Mouse (Mus musculus) MEL (cell line): ENCODE measurements around the gene Gfy. TPM values are rescaled to one million over a fixed set of nuclear protein-coding genes. Genes with fewer than 3 reads are reported as not detected.

Source experiments
- DNase-seq: peaks from one replicate; pipeline ENCODE4 v3.0.0; 2011; ENCODE audit warnings: low read depth, low spot score
- H3K27ac ChIP-seq: 2 replicates; pipeline ENCODE4 v1.5.1; 2012; ENCODE audit warnings: low read depth, mild to moderate bottlenecking, control low read depth, low read length, moderate library complexity; ENCODE audit not compliant: control insufficient read depth
- H3K27me3 ChIP-seq, 2 experiments: fragments of 150-350 bp in 1 of 2; sonication (generic) in 1 of 2; 2 replicates each; pipeline ENCODE4 v1.6.1; 2012; ENCODE audit warnings: low read length in 2 of 2, mild to moderate bottlenecking in 2 of 2, improper control_type of control experiment in 1 of 2, moderate library complexity in 1 of 2; ENCODE audit not compliant: insufficient read depth in 2 of 2, control insufficient read depth in 1 of 2
- H3K36me3 ChIP-seq, 2 experiments: 2 replicates each; pipeline ENCODE4 v1.6.1; 2012 to 2014; ENCODE audit warnings: low read length in 2 of 2, improper control_type of control experiment in 1 of 2, inconsistent platforms in 1 of 2, mild to moderate bottlenecking in 1 of 2; ENCODE audit not compliant: insufficient read depth in 2 of 2, control insufficient read depth in 1 of 2
- H3K4me1 ChIP-seq, 2 experiments: fragments of 150-350 bp in 1 of 2; sonication (generic) in 1 of 2; 2 replicates each; pipeline ENCODE4 v1.6.1; 2012; ENCODE audit warnings: low read length in 2 of 2, improper control_type of control experiment in 1 of 2, mild to moderate bottlenecking in 1 of 2; ENCODE audit not compliant: insufficient read depth in 2 of 2, control insufficient read depth in 1 of 2
- H3K4me3 ChIP-seq, 2 experiments: fragments of 150-350 bp in 1 of 2; sonication (generic) in 1 of 2; 2 replicates each; pipeline ENCODE4 v1.5.1; 2012; ENCODE audit warnings: low read depth in 2 of 2, low read length in 2 of 2, mild to moderate bottlenecking in 2 of 2, moderate library complexity in 2 of 2, control low read depth in 1 of 2, improper control_type of control experiment in 1 of 2; ENCODE audit not compliant: control insufficient read depth in 1 of 2, insufficient read depth in 1 of 2
- H3K79me2 ChIP-seq: 2 replicates; pipeline ENCODE4 v1.6.1; 2012; ENCODE audit warnings: mild to moderate bottlenecking, low read length, moderate library complexity; ENCODE audit not compliant: control insufficient read depth, poor library complexity, insufficient read depth
- H3K9ac ChIP-seq: 2 replicates; pipeline ENCODE4 v1.6.1; 2012; ENCODE audit warnings: low read depth, mild to moderate bottlenecking, control low read depth, low read length, moderate library complexity; ENCODE audit not compliant: control insufficient read depth, poor library complexity, severe bottlenecking
- H3K9me3 ChIP-seq: fragments of 150-350 bp; sonication (generic); replicated peaks from 2 replicates; pipeline ENCODE4 v1.6.1; 2012; ENCODE audit warnings: mild to moderate bottlenecking, low read length, improper control_type of control experiment, moderate library complexity; ENCODE audit not compliant: insufficient read depth
- CHD1 ChIP-seq: IDR thresholded peaks from 2 replicates; pipeline ENCODE4 v1.6.1; 2012; ENCODE audit warnings: low read depth, mild to moderate bottlenecking, inconsistent platforms, low read length, improper control_type of control experiment
- CHD2 ChIP-seq: IDR thresholded peaks from 2 replicates; pipeline ENCODE4 v1.6.1; 2011; ENCODE audit warnings: low read length, improper control_type of control experiment
- CTCF ChIP-seq, 3 experiments: IDR thresholded peaks in 2 of 3; conservative IDR thresholded peaks in 1 of 3; 2 replicates each; pipeline ENCODE4 v1.5.1; 2011 to 2012; ENCODE audit warnings: low read length in 3 of 3, low read depth in 2 of 3, mild to moderate bottlenecking in 2 of 3, improper control_type of control experiment in 1 of 3, inconsistent platforms in 1 of 3, mixed read lengths in 1 of 3, moderate library complexity in 1 of 3; ENCODE audit not compliant: control insufficient read depth in 1 of 3, insufficient read depth in 1 of 3, poor library complexity in 1 of 3, severe bottlenecking in 1 of 3
- E2F4 ChIP-seq: IDR thresholded peaks from 2 replicates; pipeline ENCODE4 v1.6.1; 2011; ENCODE audit warnings: low read depth, low read length, improper control_type of control experiment, borderline replicate concordance
- ELF1 ChIP-seq: IDR thresholded peaks from 2 replicates; pipeline ENCODE4 v1.6.1; 2014; ENCODE audit warnings: low read depth, mild to moderate bottlenecking, inconsistent platforms, low read length, improper control_type of control experiment, moderate library complexity
- EP300 ChIP-seq, 2 experiments: IDR thresholded peaks; 2 replicates each; pipeline ENCODE4 v1.6.1; 2011; ENCODE audit warnings: improper control_type of control experiment in 2 of 2, low read length in 2 of 2, low read depth in 1 of 2, mild to moderate bottlenecking in 1 of 2
- ETS1 ChIP-seq: IDR thresholded peaks from 2 replicates; pipeline ENCODE4 v1.6.1; 2012; ENCODE audit warnings: low read depth, mild to moderate bottlenecking, inconsistent platforms, low read length, improper control_type of control experiment, moderate library complexity
- GABPA ChIP-seq: IDR thresholded peaks from 2 replicates; pipeline ENCODE4 v1.6.1; 2012; ENCODE audit warnings: low read depth, mild to moderate bottlenecking, inconsistent platforms, low read length, improper control_type of control experiment, moderate library complexity
- GATA1 ChIP-seq: IDR thresholded peaks from 2 replicates; pipeline ENCODE4 v1.6.1; 2011; ENCODE audit warnings: low read depth, low read length, improper control_type of control experiment
- HCFC1 ChIP-seq: IDR thresholded peaks from 2 replicates; pipeline ENCODE4 v1.6.1; 2012; ENCODE audit warnings: low read depth, mild to moderate bottlenecking, inconsistent platforms, low read length, improper control_type of control experiment, moderate library complexity
- KAT2A ChIP-seq: conservative IDR thresholded peaks from 2 replicates; pipeline ENCODE4 v1.6.1; 2012; ENCODE audit warnings: low read depth, low read length, improper control_type of control experiment, inconsistent platforms
- MAFK ChIP-seq: IDR thresholded peaks from 2 replicates; pipeline ENCODE4 v1.6.1; 2011; ENCODE audit warnings: low read depth, mild to moderate bottlenecking, low read length, improper control_type of control experiment, borderline replicate concordance
- MAX ChIP-seq: IDR thresholded peaks from 2 replicates; pipeline ENCODE4 v1.6.1; 2011; ENCODE audit warnings: low read length, improper control_type of control experiment
- MXI1 ChIP-seq: IDR thresholded peaks from 2 replicates; pipeline ENCODE4 v1.6.1; 2011; ENCODE audit warnings: mild to moderate bottlenecking, low read depth, low read length, improper control_type of control experiment
- MYB ChIP-seq: IDR thresholded peaks from 2 replicates; pipeline ENCODE4 v1.6.1; 2011; ENCODE audit warnings: mild to moderate bottlenecking, low read depth, low read length, improper control_type of control experiment
- NELFE ChIP-seq: IDR thresholded peaks from 2 replicates; pipeline ENCODE4 v1.6.1; 2011; ENCODE audit warnings: low read depth, low read length, improper control_type of control experiment
- NRF1 ChIP-seq: IDR thresholded peaks from 2 replicates; pipeline ENCODE4 v1.6.1; 2014; ENCODE audit warnings: low read depth, mild to moderate bottlenecking, inconsistent platforms, low read length, improper control_type of control experiment, moderate library complexity; ENCODE audit not compliant: poor library complexity, insufficient read depth, severe bottlenecking
- POLR2A ChIP-seq, 2 experiments: IDR thresholded peaks; 2 replicates each; pipeline ENCODE4 v1.6.1; 2011 to 2012; ENCODE audit warnings: low read length in 2 of 2, mild to moderate bottlenecking in 2 of 2, control low read depth in 1 of 2, improper control_type of control experiment in 1 of 2, low read depth in 1 of 2, moderate library complexity in 1 of 2; ENCODE audit not compliant: control insufficient read depth in 1 of 2, insufficient read depth in 1 of 2, poor library complexity in 1 of 2
- POLR2AphosphoS2 ChIP-seq: IDR thresholded peaks from 2 replicates; pipeline ENCODE4 v1.6.1; 2011; ENCODE audit warnings: low read length, improper control_type of control experiment
- POLR2AphosphoS5 ChIP-seq: IDR thresholded peaks from 2 replicates; pipeline ENCODE4 v1.6.1; 2012; ENCODE audit warnings: low read depth, borderline replicate concordance, mild to moderate bottlenecking, inconsistent platforms, low read length, moderate library complexity, mixed read lengths
- RAD21 ChIP-seq: IDR thresholded peaks from 2 replicates; pipeline ENCODE4 v1.6.1; 2011; ENCODE audit warnings: mild to moderate bottlenecking, low read depth, low read length, improper control_type of control experiment
- RCOR1 ChIP-seq: IDR thresholded peaks from 2 replicates; pipeline ENCODE4 v1.6.1; 2012; ENCODE audit warnings: low read depth, mild to moderate bottlenecking, inconsistent platforms, low read length, improper control_type of control experiment
- SIN3A ChIP-seq: IDR thresholded peaks from 2 replicates; pipeline ENCODE4 v1.6.1; 2012; ENCODE audit warnings: low read length, improper control_type of control experiment, inconsistent platforms
- SMC3 ChIP-seq: IDR thresholded peaks from 2 replicates; pipeline ENCODE4 v1.6.1; 2011; ENCODE audit warnings: low read depth, low read length, improper control_type of control experiment
- TAL1 ChIP-seq: IDR thresholded peaks from 2 replicates; pipeline ENCODE4 v1.6.1; 2012; ENCODE audit warnings: mild to moderate bottlenecking, inconsistent platforms, low read length, moderate library complexity, mixed read lengths
- TBP ChIP-seq: IDR thresholded peaks from 2 replicates; pipeline ENCODE4 v1.8.0; 2011; ENCODE audit warnings: low read depth, low read length, improper control_type of control experiment
- TCF12 ChIP-seq: IDR thresholded peaks from 2 replicates; pipeline ENCODE4 v1.6.1; 2014; ENCODE audit warnings: low read depth, mild to moderate bottlenecking, inconsistent platforms, low read length, improper control_type of control experiment, moderate library complexity
- UBTF ChIP-seq: IDR thresholded peaks from 2 replicates; pipeline ENCODE4 v1.6.1; 2012; ENCODE audit warnings: low read depth, mild to moderate bottlenecking, inconsistent platforms, low read length, improper control_type of control experiment, moderate library complexity, borderline replicate concordance; ENCODE audit not compliant: insufficient read depth
- USF1 ChIP-seq: IDR thresholded peaks from 2 replicates; pipeline ENCODE4 v1.6.1; 2014; ENCODE audit warnings: low read depth, mild to moderate bottlenecking, inconsistent platforms, low read length, improper control_type of control experiment, moderate library complexity
- ZC3H11A ChIP-seq: IDR thresholded peaks from 2 replicates; pipeline ENCODE4 v1.6.1; 2012; ENCODE audit warnings: low read depth, mild to moderate bottlenecking, inconsistent platforms, low read length, improper control_type of control experiment
- ZKSCAN1 ChIP-seq: IDR thresholded peaks from 2 replicates; pipeline ENCODE4 v1.6.1; 2012; ENCODE audit warnings: low read depth, mild to moderate bottlenecking, inconsistent platforms, low read length, improper control_type of control experiment, moderate library complexity
- ZMIZ1 ChIP-seq: IDR thresholded peaks from 2 replicates; pipeline ENCODE4 v1.6.1; 2012; ENCODE audit warnings: low read depth, mild to moderate bottlenecking, inconsistent platforms, low read length, improper control_type of control experiment, moderate library complexity
- ZNF384 ChIP-seq: IDR thresholded peaks from 2 replicates; pipeline ENCODE4 v1.6.1; 2012; ENCODE audit warnings: low read depth, mild to moderate bottlenecking, inconsistent platforms, low read length, improper control_type of control experiment
- polyA plus RNA-seq, 2 experiments: library from polyadenylated mRNA; stranded (reverse) in 1 of 2; unstranded in 1 of 2; fragments of >175 nt in 1 of 2; fragments of >200 nt in 1 of 2; gene quantifications; 2 replicates each; pipeline versions ENCODE4 v1.2.1 to v1.2.4; 2012; ENCODE audit warnings: low replicate concordance in 2 of 2, low read depth in 1 of 2; ENCODE audit not compliant: insufficient read length in 2 of 2, insufficient read depth in 1 of 2, missing spikeins in 1 of 2
- total RNA-seq: library from RNA; depleted of rRNA; stranded (reverse); fragments of 300-350 nt; gene quantifications from 2 replicates; pipeline ENCODE4 v1.2.3, GENCODE M21; 2012

Gfy gene
- total and polyA plus RNA-seq, 3 experiments: not detected

DNA sequence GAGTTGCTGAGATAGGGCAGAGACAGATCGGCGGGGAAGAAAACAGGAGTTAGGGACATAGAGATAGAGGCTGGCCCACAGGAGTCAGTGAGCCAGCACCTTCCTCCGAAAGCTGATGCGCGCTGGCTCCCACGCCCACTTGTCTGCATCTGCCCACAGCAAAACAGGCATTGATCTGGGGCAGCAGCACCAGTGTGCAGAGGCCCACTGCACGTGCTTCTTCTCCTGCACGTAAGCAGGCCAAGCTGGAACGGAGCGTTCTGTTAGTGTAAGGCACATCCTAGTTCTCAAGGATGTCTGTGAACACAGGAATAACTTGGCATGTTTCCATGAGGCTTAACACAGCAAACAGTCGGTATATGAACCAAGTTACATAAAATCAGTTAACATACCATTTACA, 19.6 kb upstream of the Gfy start:
- no peak overlapping the region for H3K9ac ChIP-seq
- peaks cover 3% of the 10 kb centered on the region in 2 experiments; a peak in 3 of 4 replicates for H3K4me1 ChIP-seq
- no peak for TF ChIP-seq NRF1
- no peak for TF ChIP-seq ZKSCAN1
- TF ChIP-seq UBTF: no peak
- peaks cover 0 to 2% of the 10 kb centered on the region in 2 experiments; a peak in 1 of 4 replicates for H3K36me3 ChIP-seq
- DNase-seq: no peak
- no peaks in the 10 kb centered on the region for H3K27me3 ChIP-seq
- no peaks in the 10 kb centered on the region for H3K79me2 ChIP-seq
- no peak overlapping the region for H3K4me3 ChIP-seq
- no peaks in the 10 kb centered on the region for H3K9me3 ChIP-seq
- no peak overlapping the region for H3K27ac ChIP-seq

DNA sequence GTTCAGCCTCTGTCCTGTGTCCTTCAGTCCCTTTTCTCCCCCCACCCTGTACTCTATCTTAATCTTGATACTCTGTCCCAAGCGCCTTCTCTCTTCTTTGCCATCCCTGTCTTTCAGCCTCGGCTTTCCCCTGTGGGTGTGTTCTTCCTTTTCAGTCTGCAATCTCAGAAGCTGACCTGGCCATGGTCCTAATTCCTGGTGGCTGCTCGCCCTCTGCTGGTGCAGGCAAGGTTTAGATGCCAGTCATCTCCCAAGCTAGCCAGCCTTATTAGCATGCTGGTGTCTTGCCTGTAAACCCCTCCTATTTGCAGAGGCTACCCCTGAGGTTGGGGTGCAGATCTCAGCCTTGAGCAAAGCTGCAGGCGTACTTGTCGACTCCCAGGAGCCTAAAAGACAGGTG, 19.1 kb upstream of the Gfy start:
- Histone ChIP-seq H3K79me2 (no peaks in the 10 kb centered on the region), H3K9me3 (no peaks in the 10 kb centered on the region), H3K4me3 (no peak overlapping the region), H3K27me3 (no peaks in the 10 kb centered on the region), H3K36me3 (peaks cover 0 to 2% of the 10 kb centered on the region in 2 experiments; a peak in 1 of 4 replicates), H3K27ac (no peak overlapping the region), H3K9ac (no peak overlapping the region), H3K4me1 (peaks cover 7 to 9% of the 10 kb centered on the region in 2 experiments; a peak in 3 of 4 replicates)
- DNase-seq: peak; percentile 66
- no peak for TF ChIP-seq CHD2
- TF ChIP-seq ZNF384: no peak
- no peak for TF ChIP-seq MXI1
- no peak for TF ChIP-seq TBP
- peak; percentile 88 for TF ChIP-seq RAD21
- no peak for TF ChIP-seq TCF12
- no peak for TF ChIP-seq ZMIZ1
- TF ChIP-seq HCFC1: peak; percentile 35; the same call in 1 of the 2 replicates
- TF ChIP-seq SIN3A: peak; percentile 41; the same call in 1 of the 2 replicates
- peak; percentile 46 to 93 (median 75) for TF ChIP-seq CTCF (IDR thresholded peaks at IDR 0.05 in 2 of 3, conservative IDR thresholded peaks at IDR 0.05 in 1 of 3; ENCODE audit: control insufficient read depth in 1 of 3, insufficient read depth in 1 of 3, low read depth in 2 of 3, low read length in 3 of 3, poor library complexity in 1 of 3, severe bottlenecking in 1 of 3)
- no peak for TF ChIP-seq EP300 (IDR thresholded peaks at IDR 0.05; ENCODE audit: low read depth in 1 of 2, low read length in 2 of 2)
- no peak for TF ChIP-seq POLR2AphosphoS2
- no peak for TF ChIP-seq KAT2A
- no peak for TF ChIP-seq CHD1
- no peak for TF ChIP-seq MYB
- TF ChIP-seq ZKSCAN1: no peak
- no peak for TF ChIP-seq ETS1
- TF ChIP-seq RCOR1: 0 out of 2 replicates have a peak, but pooled peaks have one; percentile 27
- TF ChIP-seq ZC3H11A: peak; percentile 77
- no peak for TF ChIP-seq MAFK
- peak; percentile 86 for TF ChIP-seq SMC3
- no peak for TF ChIP-seq ELF1
- no peak for TF ChIP-seq GABPA
- no peak for TF ChIP-seq UBTF
- no peak for TF ChIP-seq MAX
- TF ChIP-seq POLR2A (IDR thresholded peaks at IDR 0.05; ENCODE audit: control insufficient read depth in 1 of 2, insufficient read depth in 1 of 2, low read depth in 1 of 2, low read length in 2 of 2, poor library complexity in 1 of 2): no peak
- no peak for TF ChIP-seq NELFE
- TF ChIP-seq USF1: no peak
- TF ChIP-seq POLR2AphosphoS5: no peak
- TF ChIP-seq GATA1: no peak
- no peak for TF ChIP-seq TAL1
- TF ChIP-seq E2F4: no peak
